Mouse (Mus musculus) retina, adult 2 months (tissue): Measurements from ENCODE around the gene Zcchc2.

Source experiments
- DNase-seq: peaks from one replicate; pipeline ENCODE4 v3.0.0-alpha.2; 2012; ENCODE audit warnings: low read depth, low spot score

Zcchc2 gene

DNA sequence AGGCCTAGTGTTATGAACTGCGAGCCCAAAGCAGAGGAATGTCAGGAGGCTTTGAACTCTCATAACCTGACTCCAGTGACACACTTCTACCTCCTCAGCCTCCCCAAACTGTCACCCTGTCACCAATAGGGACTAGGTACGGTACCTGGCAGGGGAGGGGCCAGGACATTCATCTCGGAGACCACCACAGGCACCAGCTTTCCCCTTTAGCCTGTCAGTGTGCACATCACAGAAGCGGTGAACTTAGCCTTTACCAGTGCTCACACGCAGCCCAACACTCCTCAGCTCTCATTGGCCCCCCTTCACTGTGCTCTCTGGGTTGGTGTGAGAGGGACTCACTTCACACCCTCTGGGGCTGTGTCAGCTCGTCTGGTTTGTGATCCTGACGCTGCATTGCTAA, 44.6 kb downstream of the Zcchc2 start:
- DNase-seq = no peak

DNA sequence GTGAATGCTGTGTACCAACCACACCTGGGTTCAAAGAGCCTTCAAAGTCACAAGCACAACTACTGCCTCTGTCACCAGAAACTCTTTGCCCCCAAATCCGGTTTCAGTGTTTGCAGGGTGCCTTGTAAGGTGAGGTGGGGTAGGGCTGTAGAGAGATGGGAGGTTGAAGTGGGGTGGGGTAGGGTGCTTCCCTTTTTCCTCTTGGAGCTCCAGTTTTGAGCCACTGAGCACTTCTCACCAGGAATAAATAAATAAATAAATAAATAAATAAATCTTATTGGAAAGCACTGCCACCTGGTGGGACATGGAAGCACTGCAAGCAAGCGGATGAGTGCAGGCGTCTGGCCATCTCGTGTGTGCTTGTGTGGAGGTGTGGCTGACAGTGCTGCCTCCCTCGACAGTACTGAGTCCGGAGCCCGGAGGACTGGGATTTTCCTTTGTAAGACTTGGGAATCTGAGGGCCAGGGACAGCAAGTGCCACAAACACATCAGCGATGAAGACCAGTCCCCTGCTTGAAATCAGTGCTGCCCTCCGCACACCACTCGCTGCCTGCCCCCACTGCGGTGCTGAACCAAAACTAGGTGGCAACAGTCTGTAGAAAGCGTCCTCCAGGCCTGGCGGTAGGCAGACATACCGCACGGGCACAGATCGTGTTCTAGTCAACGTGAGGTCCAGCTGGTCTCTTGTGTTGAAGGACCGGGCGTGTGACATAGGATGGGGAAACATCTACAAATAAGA, 46.8 kb downstream of the Zcchc2 start:
- peak; percentile 53 for DNase-seq

DNA sequence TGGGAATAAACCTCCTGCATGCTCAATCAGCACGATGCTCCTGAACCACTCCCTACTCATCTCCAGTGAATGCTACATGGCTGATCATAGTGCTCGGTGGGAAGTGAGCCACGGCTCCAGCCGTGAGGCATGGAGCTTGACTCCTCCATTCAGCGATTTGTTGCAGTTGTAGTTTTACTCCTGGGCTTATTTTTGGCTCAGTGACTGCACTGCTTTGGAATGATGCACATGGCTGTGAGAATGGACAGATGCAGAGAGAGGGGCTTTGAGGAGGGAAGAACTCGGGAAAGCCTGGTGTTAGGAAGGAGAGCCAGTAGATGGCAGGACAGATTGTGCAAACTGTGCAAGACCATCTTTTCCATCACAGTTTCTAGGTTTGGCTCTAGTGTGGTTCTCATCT, 49.1 kb downstream of the Zcchc2 start:
- no peak for DNase-seq

DNA sequence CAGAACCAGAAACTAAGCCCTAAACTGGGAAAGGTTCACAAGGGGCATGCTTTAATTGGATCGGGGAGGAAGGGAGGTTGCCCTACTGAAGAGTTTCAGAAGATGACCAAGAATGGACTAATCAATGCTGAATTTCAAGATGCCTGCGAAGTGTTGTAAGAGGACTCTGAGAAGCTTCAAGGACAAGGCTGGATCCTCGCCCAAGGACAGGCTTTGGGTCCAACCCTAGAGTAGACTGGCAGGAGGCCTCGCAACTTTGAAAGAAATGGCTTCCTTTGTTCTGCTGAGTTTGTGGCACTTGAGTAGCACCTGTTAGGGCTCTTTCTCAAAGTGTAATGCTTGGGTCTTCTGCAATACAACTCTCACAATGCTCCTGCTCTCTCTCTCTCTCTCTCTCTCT, 50.1 kb downstream of the Zcchc2 start:
- DNase-seq = no peak

DNA sequence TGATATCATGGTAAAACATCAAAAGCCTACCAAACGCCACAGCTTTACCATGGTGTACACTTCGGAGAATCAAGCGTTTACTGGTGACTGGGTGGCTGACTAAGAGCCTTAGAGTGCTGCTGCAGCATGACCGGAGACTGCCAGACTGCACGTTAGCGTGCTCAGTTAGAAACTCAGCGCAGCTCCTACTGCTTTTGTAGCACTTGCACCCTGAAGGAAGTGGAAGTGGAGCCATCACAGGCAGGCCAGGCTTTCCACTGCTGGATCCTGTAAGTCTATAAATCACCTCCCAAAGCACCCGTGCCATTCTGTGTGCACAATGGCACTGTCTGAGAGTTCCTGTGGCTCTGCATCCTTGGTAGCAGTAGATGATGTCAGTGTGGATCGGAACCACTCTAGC, 52.0 kb downstream of the Zcchc2 start:
- DNase-seq = no peak

DNA sequence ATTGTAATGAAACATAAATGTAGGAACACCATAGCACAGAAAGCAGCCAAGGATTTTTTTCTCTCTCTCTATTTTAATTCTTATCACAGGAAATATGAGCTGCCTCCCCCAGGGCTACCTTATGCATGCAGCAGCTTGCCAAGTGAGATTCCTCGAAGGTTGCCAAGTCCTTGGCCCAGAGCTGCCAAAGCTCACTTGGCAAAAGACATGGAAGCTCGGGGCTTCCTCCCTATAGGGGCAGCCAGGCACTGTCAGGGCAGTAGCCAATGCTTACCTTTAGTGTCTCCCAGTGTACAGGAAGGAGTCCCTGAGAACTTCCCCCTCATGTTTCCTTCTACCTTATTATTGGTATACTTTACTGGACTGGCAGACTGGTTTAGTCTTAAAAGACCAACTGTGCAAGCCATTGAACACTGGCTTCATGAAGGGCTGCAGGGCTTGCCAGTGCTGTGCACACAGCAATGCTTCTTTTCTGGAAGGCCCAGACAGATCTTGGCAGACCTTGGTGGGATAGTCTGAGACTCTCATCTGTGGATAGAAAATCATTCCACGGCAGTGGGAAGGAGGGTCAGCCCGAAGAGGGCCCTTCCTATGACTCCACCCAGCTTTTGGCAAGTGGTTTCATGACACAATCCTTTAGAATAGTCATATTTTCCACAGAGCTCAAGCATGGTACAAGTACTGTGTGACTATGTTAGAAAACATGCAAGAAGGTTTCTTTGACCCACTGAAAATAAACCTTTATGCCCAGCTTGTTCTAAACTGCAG, 53.0 kb downstream of the Zcchc2 start:
- no peak for DNase-seq

DNA sequence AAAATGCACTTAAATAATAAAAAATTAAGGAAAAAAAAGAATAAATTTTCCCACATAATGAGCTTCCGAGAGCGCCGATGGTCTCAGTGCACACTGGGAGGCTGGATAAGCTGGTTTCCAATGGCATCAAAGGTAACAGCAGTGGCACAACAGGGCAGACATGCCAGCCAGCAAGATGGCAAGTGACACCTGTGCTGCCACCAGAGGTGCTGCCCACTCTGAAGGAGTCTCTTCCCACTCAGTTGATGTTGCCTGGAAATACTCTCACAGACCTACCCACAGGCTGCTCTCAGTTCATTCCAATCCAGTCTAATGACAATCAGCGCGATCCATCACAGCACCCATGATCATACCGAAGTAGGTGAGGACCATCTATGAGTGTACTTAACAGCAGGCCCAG, 58.8 kb downstream of the Zcchc2 start:
- DNase-seq = no peak

DNA sequence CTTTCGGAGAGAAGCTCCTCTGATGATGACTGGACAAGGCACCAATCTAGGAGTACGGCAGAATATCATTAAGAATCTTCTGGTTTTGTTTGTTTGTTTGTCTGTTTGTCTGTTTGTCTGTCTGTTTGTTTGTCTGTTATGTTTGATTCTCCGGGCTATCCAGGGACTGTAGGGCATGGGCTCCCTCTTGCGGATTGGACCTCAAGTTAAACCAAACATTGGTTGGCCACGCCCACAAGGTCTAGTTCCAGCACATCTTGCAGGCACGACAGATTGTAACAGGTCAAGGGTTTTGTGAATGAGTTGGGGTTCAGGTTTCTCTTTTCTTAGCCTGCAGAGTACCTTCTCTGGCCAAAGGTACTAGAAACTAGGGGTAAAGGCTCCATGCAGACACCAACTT, 64.8 kb downstream of the Zcchc2 start:
- DNase-seq = no peak

DNA sequence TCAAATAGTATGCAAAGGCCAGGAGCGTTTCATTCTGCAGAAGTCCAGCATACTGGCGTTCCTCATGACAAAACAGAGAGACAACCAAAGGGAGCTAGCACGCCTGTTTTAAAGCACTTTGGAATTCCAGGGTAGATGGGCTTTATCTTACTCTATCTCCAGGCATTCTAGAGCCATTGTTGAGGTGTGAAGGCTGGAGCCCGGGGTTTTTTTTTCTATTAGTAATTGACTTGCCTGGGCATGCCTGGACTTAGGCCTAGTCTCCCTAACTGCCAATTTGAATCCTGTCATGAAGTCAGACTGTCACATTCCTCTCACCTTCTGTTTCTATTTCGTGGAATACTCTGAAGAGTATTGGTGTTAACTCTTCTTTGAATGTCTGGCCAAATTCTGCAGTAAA, 68.1 kb downstream of the Zcchc2 start:
- DNase-seq = no peak

DNA sequence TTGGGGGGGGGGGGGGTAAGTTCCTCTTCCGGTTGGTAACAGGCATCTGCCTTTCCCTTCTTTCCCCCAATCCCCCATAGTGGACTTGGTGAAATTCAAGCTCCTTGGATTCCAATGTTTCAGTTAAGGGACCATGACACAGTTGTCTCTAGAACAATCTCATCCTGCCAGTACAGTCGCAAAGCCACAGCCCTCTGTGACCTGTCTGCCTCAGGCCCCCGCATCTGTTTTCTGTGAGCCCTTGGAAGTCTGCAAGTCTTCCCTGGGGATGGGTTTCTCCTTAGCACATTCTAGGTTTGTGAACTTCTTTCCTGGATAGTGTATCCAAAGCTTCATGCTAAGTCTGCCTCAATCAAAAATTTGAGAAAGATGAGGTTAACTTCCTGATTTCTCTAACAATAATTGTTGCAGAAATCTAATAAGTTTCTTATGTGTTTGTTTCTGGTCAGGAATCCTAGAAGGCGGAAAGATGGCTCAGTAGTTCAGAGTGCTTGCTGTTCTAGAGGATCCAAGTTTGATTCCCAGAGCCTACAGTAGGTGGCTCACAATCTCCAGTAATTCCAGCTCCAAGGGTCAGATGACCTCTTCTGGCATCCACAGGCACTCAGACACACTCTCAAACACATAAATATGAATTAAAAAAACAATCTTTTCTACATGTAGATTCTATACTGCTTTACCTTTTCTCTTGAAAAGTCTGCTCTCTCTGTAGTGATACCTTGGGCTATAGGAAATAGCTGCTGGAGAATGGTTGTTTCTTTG, 69.5 kb downstream of the Zcchc2 start:
- no peak for DNase-seq

DNA sequence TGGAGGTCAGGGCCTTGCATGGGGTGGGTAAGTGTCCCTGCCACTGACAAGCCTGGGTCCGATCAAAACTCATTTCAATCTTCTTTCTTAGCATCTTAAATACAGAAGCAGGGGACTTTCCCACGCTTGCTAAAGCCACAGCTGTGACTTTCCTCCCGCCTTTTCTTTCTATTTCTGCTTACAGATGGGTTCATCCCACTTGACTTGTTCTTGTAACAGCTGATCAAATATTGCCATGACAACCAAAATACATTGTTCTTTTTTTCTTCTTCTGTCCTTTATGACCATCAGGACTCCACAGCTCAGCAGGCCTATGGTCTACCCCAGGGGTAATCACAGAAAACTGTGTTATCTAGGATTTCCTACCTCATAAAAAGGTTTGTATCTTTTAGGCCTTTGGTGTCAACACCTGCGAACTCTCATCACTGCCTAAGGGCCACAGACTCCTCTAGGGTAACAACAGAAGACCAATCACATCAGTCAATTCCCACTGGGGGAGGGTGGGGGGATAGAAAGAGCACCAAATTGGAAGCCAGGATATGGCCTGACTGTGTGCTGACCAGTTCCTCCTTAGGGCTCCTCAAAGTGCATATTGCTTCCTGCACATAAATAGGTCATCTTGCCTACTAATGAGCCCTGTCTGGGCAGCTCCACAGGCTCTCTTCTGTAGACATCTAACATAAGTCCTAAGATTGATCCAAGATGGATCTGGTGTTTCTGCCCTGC, 71.1 kb downstream of the Zcchc2 start:
- DNase-seq = no peak

DNA sequence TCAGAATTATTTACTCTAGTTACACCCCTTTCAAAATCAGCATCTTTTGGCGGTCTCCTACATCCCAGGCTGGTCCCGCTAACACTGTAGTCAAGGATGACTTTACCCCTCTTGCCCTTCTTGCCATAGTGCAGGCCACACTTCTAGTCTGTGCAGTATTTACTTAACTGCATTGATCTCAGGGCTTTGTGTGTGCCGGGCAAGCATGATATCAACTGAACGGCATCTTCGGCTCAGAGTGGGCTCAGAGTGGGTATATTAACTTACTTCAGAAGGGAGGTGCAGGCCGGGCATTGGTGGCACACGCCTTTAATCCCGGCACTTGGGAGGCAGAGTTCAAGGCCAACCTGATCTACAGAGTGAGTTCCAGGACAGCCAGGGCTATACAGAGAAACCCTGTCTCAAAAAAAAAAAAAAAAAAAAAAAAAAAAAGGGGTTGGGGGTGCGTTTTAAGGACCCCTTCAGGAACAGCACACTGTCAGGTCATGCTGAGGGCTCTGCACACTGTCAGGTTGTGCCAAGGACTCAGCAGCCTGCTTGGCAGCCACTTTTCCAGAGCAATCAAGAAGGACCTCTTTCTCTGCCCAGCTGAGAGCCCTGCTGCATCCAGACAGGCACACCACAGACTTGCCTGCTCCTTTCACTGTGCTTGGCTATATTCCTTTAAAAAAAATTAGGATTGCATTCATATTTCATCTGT, 72.8 kb downstream of the Zcchc2 start:
- no peak for DNase-seq

DNA sequence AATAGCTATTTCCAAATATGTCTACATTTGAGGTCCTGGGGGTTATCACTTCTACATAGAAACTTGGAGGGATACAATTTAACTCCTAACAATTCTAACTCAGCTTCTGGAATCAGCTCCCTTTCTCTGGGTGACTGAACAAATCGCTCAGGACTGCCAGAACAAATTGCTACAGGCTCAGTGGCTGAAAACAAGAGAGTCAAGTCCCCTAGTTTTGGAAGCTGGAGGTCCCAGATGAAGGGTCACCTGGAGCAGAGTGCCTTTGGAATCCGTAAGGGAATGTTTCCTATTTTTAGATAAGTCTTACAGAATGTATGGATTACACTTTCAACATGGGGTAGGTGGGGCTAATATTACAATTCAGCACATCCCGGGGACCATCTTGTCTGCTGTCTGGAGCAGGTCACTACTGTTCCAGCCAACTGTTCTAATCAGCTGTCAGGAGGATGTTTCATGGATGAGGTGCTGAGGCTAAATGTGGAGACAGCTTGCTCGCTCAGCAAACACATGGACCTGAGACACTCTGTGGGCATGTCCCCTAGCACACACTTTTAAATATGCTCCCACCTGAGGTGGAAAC, 73.5 kb downstream of the Zcchc2 start:
- DNase-seq = no peak

DNA sequence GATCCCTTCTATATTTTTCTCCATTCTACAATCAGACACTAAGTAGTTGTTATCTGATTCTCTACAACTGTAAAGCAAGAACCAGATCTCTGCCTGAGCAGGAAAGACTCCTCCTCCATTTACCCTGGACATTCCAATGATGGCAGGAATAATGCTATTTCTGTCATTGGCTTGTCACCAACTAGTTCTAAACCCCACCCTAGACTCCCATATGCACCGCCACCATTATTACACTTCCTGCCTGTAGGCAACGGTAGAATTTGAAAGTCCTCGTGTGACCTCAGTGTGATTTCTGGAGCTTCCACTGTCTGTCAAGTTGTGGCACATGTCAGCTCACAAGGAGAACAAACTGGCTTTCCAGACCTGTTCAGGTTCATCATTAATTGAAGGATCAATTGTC, 74.1 kb downstream of the Zcchc2 start:
- DNase-seq = no peak

DNA sequence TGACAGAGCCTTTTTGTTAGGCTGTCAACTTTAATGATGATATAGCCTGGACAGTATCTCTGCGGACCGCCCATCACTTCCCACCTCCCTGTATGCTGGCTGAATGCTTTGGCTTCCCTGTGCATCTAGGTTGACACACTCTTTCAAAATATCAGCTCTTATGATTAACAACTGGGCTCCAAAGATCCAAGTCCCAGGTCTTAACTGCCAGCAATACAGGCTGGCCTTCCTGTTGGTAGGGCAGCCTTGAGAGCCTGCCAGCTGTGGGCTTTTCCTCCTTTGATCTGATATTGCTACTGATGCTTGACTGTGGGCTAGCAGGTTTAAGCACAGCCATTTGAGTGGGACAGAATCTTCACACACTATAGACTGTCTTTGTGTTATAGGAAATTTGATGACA, 74.5 kb downstream of the Zcchc2 start:
- DNase-seq = no peak

DNA sequence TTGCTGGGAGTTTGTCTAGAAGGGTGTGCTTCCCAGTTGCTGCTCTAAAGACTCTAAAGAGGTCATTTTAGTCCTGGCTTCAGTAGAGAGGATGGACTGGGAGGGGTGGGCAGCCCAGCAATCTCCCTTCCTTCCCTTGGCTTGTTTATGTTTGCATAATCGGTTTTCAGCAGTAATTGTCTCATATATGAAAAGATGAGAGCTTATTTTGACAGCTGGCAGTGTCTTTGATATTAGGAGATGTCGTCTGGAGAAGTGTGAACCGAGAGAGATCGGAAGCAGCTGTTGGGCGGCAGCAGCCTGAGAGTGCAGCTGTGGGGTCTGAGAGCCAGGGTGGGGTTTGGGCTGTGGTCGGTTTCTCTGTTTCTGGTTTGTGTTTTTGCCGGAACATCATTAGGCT, 75.5 kb downstream of the Zcchc2 start:
- no peak for DNase-seq

DNA sequence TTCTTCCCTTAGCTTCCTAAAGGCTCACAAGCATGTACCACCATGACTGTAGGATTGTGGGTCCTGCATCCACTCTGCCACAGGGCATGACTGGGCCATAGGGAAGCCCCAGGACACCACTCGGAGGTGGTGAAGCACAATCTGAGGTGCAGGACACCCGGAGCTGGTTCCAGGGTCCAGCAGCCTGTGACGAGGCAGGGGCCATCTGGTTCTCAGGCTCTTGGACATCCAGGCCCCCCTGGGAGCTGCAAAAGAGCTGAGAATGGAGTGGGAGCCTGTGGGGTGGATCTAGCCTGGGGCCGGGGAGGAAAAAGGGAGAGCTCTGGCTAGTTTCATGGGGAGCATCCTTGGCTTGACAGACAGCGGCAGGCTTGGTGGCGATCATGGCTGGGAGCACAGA, 77.1 kb downstream of the Zcchc2 start:
- DNase-seq = no peak

DNA sequence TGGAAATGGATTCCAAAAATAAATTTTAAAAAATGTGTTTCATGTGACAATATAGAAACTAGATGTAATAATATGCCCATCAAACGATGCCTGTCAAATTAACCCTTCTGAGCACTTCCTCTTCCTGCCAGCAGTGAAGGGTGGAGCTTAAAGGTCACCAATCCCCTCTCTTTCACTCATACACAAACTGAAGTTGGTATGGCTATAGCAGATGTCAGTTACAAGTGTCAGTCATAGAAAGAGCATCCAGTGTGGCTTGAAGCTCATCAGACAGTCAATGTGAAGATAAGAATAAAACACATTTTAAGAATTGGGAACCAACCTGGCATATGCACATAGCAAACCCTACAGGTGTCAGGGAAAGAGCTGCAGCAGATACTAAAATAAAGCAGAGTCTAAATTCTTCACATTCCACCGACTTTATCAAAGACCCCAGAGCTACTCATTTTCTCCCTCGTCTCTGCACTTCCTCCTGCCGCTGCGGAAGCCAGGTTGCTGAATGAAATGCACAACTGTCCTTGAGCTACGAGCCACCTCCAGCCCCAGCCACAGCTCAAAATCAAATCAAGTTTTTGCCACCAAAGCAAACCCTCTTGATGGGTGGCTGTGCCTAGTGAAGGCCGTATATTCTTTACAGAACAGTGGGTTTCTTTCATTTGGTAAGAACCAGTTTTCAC, 79.8 kb downstream of the Zcchc2 start:
- DNase-seq = no peak

DNA sequence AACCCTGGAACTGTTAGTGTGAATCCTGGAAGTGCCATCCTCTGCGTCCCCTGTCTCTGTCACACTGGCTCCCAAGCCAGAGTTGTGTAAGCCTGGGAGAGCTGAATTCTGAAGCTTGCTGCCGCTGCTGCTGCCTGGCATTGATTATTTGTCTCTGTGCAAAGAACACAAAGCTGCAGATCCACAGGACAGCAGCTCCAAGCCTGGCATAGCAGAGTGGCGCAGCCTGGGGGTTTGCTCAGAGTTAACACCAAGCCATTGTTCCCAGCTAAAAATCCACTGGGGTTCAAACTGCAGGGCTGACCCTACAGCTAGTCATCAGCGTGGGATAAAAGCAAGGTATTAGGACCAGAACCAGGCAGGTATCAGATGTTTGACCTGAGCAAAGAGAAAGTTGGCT, 80.6 kb downstream of the Zcchc2 start:
- no peak for DNase-seq
